Mouse (Mus musculus) spleen, postnatal 36 days (tissue): ENCODE measurements at regions not wholly inside any gene's neighbourhood (a gene's known extent, or its start where the extent isn't known, plus 50 kb on each side); places are given as distances from the start of the nearest gene placed in this dataset.

ENCODE experiments used
- DNase-seq, 2 experiments: peaks; one replicate each; pipeline ENCODE4 v3.0.0; 2022; ENCODE audit warnings: low spot score in 2 of 2, mixed read lengths in 1 of 2

- DNase-seq, result peak; percentile 33 to 37
Observed at GRCm38 (mm10) chr7:68579666-68580065, 169.4 kb downstream of the Arrdc4 start.

- no peak for DNase-seq
Observed at GRCm38 (mm10) chr7:68579216-68579615, 169.8 kb downstream of the Arrdc4 start.

GRCm38 (mm10) chr7:68571315-68571714 lies 177.7 kb downstream of the Arrdc4 start:
- no peak for DNase-seq

GRCm38 (mm10) chr7:68568127-68568510 lies 180.9 kb downstream of the Arrdc4 start:
- no peak for DNase-seq

- no peak for DNase-seq
Observed at GRCm38 (mm10) chr7:68567452-68568126, 181.5 kb downstream of the Arrdc4 start.

- DNase-seq, result no peak
Observed at GRCm38 (mm10) chr7:68559440-68560343, 189.3 kb downstream of the Arrdc4 start.

GRCm38 (mm10) chr7:68550330-68550729 lies 198.7 kb downstream of the Arrdc4 start:
- DNase-seq, result no peak

- no peak for DNase-seq
Observed at GRCm38 (mm10) chr7:68548176-68548575, 200.9 kb downstream of the Arrdc4 start.

GRCm38 (mm10) chr7:68544136-68544535 lies 204.9 kb downstream of the Arrdc4 start:
- DNase-seq, result no peak

GRCm38 (mm10) chr7:68509096-68509495 lies 235.5 kb downstream of the Fam169b start:
- no peak for DNase-seq

GRCm38 (mm10) chr7:68491143-68491810 lies 217.6 kb downstream of the Fam169b start:
- no peak for DNase-seq

GRCm38 (mm10) chr7:68486676-68487075 lies 213.0 kb downstream of the Fam169b start:
- no peak for DNase-seq

GRCm38 (mm10) chr7:68482553-68482952 lies 208.9 kb downstream of the Fam169b start:
- DNase-seq, result no peak

- DNase-seq, result no peak
Observed at GRCm38 (mm10) chr7:68480770-68481169, 207.1 kb downstream of the Fam169b start.

- no peak for DNase-seq
Observed at GRCm38 (mm10) chr7:68480336-68480735, 206.7 kb downstream of the Fam169b start.

GRCm38 (mm10) chr7:68478044-68478443 lies 204.4 kb downstream of the Fam169b start:
- no peak for DNase-seq

GRCm38 (mm10) chr7:68472800-68473199 lies 199.2 kb downstream of the Fam169b start:
- no peak for DNase-seq

GRCm38 (mm10) chr7:68470983-68471382 lies 197.3 kb downstream of the Fam169b start:
- no peak for DNase-seq

GRCm38 (mm10) chr7:68468574-68468973 lies 194.9 kb downstream of the Fam169b start:
- DNase-seq, result no peak

- no peak for DNase-seq
Observed at GRCm38 (mm10) chr7:68457842-68458241, 184.2 kb downstream of the Fam169b start.

- DNase-seq, result no peak
Observed at GRCm38 (mm10) chr7:68455451-68455850, 181.8 kb downstream of the Fam169b start.

GRCm38 (mm10) chr7:68453028-68453692 lies 179.5 kb downstream of the Fam169b start:
- DNase-seq, result no peak
